Mouse (Mus musculus) limb, embryonic 12.5 days (tissue): ENCODE measurements around the gene Pianp. TPM values are rescaled to one million over a fixed set of nuclear protein-coding genes. Genes with fewer than 3 reads are reported as not detected.
A peak's percentile ranks its signal among the peaks of the same experiment; 100 is the strongest.

Source experiments
- ATAC-seq: fragments of 200-750 bp; cut with Nextera tagmentation; 2 replicates; pipeline ENCODE4 v1.8.0; 2017; ENCODE audit warnings: low read depth, moderate TSS enrichment; ENCODE audit not compliant: insufficient number of reproducible peaks, insufficient read depth, low FRiP score, low TSS enrichment
- H3K27ac ChIP-seq: fragments of 300-500 bp; sonication (generic); 2 replicates; pipeline ENCODE4 v1.5.1; 2016; ENCODE audit warnings: mild to moderate bottlenecking, moderate library complexity
- H3K27me3 ChIP-seq: fragments of 300-500 bp; sonication (generic); 2 replicates; pipeline ENCODE4 v1.6.1; 2016; ENCODE audit warnings: mild to moderate bottlenecking, moderate library complexity
- H3K36me3 ChIP-seq: fragments of 300-500 bp; sonication (generic); 2 replicates; pipeline ENCODE4 v1.6.1; 2016; ENCODE audit warnings: mild to moderate bottlenecking, moderate library complexity
- H3K4me1 ChIP-seq: fragments of 300-500 bp; sonication (generic); replicated peaks from 2 replicates; pipeline ENCODE4 v1.6.1; 2016
- H3K4me2 ChIP-seq: fragments of 300-500 bp; sonication (generic); 2 replicates; pipeline ENCODE4 v1.6.1; 2016; ENCODE audit warnings: mild to moderate bottlenecking, moderate library complexity
- H3K4me3 ChIP-seq: fragments of 300-500 bp; sonication (generic); replicated peaks from 2 replicates; pipeline ENCODE4 v1.5.1; 2016; ENCODE audit warnings: mild to moderate bottlenecking
- H3K9ac ChIP-seq: fragments of 300-500 bp; sonication (generic); replicated peaks from 2 replicates; pipeline ENCODE4 v1.6.1; 2016; ENCODE audit warnings: mild to moderate bottlenecking, moderate library complexity
- H3K9me3 ChIP-seq: fragments of 300-500 bp; sonication (generic); 2 replicates; pipeline ENCODE4 v1.6.1; 2016; ENCODE audit warnings: mild to moderate bottlenecking, moderate library complexity
- WGBS: fragments of 180-500 bp; shearing (Covaris S2); methylation state at CpG from one replicate; pipeline ENCODE4 v1.1.7; 2016; 5-methylcytosine and 5-hydroxymethylcytosine counted together
- polyA plus RNA-seq: library from polyadenylated mRNA; unstranded; fragments of >200 nt; fragmentation: Nextera tagmentation; extraction: Ambion mirVana; gene quantifications from 2 replicates; pipeline ENCODE4 v1.2.1, GENCODE M21; 2016

Gene Pianp
- polyA plus RNA-seq, 1 experiment from 2014 or later: 5.0 TPM

- no peak for ATAC-seq
- Histone ChIP-seq H3K4me1 (peaks cover 14% of the 10 kb centered on the region), H3K36me3 (peaks cover 13% of the 10 kb centered on the region; the same call in 1 of the 2 replicates), H3K27me3 (no peaks in the 10 kb centered on the region), H3K4me3 (no peak overlapping the region), H3K9me3 (0 out of 2 replicates have a peak, but pooled peaks cover 4% of the 10 kb centered on the region), H3K27ac (no peak overlapping the region), H3K4me2 (no peak overlapping the region), H3K9ac (no peak overlapping the region)
- 69% methylated on average over 4 of the region's 4 CpGs for WGBS
Measured at GRCm38 (mm10) chr6:124967766-124968165, 28.7 kb upstream of the Pianp start.

GRCm38 (mm10) chr6:124992241-124992640 is 4.3 kb upstream of the Pianp start:
- H3K4me1 ChIP-seq: peaks cover 3% of the 10 kb centered on the region
- H3K36me3 ChIP-seq: no peaks in the 10 kb centered on the region
- no peak for ATAC-seq
- 76% methylated on average over 4 of the region's 4 CpGs for WGBS
- no peak overlapping the region for H3K27ac ChIP-seq
- peaks cover 58% of the 10 kb centered on the region for H3K27me3 ChIP-seq
- no peak overlapping the region for H3K9ac ChIP-seq
- peaks cover 12% of the 10 kb centered on the region for H3K9me3 ChIP-seq
- H3K4me2 ChIP-seq: no peak overlapping the region
- H3K4me3 ChIP-seq: no peak overlapping the region

GRCm38 (mm10) chr6:124993365-124993764 is 3.1 kb upstream of the Pianp start:
- Histone ChIP-seq H3K4me2 (no peak overlapping the region), H3K9ac (no peak overlapping the region), H3K36me3 (no peaks in the 10 kb centered on the region), H3K4me3 (no peak overlapping the region), H3K27ac (no peak overlapping the region), H3K9me3 (peaks cover 12% of the 10 kb centered on the region), H3K4me1 (peaks cover 14% of the 10 kb centered on the region), H3K27me3 (peaks cover 69% of the 10 kb centered on the region)
- WGBS: 86% methylated on average over 9 of the region's 9 CpGs
- ATAC-seq: no peak

- ATAC-seq: no peak
- H3K4me3 ChIP-seq: no peak overlapping the region
- H3K27ac ChIP-seq: no peak overlapping the region
- WGBS: 10% methylated on average over 11 of the region's 11 CpGs
- H3K4me1 ChIP-seq: peaks cover 19% of the 10 kb centered on the region
- peaks cover 12% of the 10 kb centered on the region for H3K9me3 ChIP-seq
- no peak overlapping the region for H3K4me2 ChIP-seq
- peaks cover 74% of the 10 kb centered on the region for H3K27me3 ChIP-seq
- H3K36me3 ChIP-seq: no peaks in the 10 kb centered on the region
- peak overlapping the region; percentile 48; the same call in 1 of the 2 replicates for H3K9ac ChIP-seq
Measured at GRCm38 (mm10) chr6:124993876-124994275, 2.6 kb upstream of the Pianp start.

GRCm38 (mm10) chr6:124995246-124995645 is 1.2 kb upstream of the Pianp start:
- ATAC-seq: no peak
- no peaks in the 10 kb centered on the region for H3K36me3 ChIP-seq
- H3K4me1 ChIP-seq: peaks cover 19% of the 10 kb centered on the region
- H3K27me3 ChIP-seq: peaks cover 88% of the 10 kb centered on the region
- no peak overlapping the region for H3K27ac ChIP-seq
- WGBS: 77% methylated on average over 7 of the region's 7 CpGs
- H3K4me2 ChIP-seq: no peak overlapping the region
- H3K9ac ChIP-seq: no peak overlapping the region
- H3K9me3 ChIP-seq: peaks cover 5% of the 10 kb centered on the region
- H3K4me3 ChIP-seq: no peak overlapping the region

GRCm38 (mm10) chr6:124995831-124996403 is 577 bp upstream of the Pianp start:
- peak overlapping the region; percentile 66; the same call in 1 of the 2 replicates for H3K4me3 ChIP-seq
- H3K27me3 ChIP-seq: peaks cover 95% of the 10 kb centered on the region
- no peaks in the 10 kb centered on the region for H3K9me3 ChIP-seq
- no peak overlapping the region for H3K27ac ChIP-seq
- peaks cover 19% of the 10 kb centered on the region for H3K4me1 ChIP-seq
- no peak overlapping the region for H3K9ac ChIP-seq
- H3K36me3 ChIP-seq: no peaks in the 10 kb centered on the region
- H3K4me2 ChIP-seq: peak overlapping the region; percentile 97
- WGBS: 47% methylated on average over 8 of the region's 8 CpGs
- ATAC-seq: no peak

GRCm38 (mm10) chr6:124998066-124998465 is 1.6 kb downstream of the Pianp start:
- peaks cover 19% of the 10 kb centered on the region for H3K4me1 ChIP-seq
- peak overlapping the region; percentile 97 for H3K4me2 ChIP-seq
- H3K9ac ChIP-seq: no peak overlapping the region
- 6% methylated on average over 8 of the region's 8 CpGs for WGBS
- H3K36me3 ChIP-seq: no peaks in the 10 kb centered on the region
- H3K27ac ChIP-seq: no peak overlapping the region
- H3K4me3 ChIP-seq: peak overlapping the region; percentile 66
- no peaks in the 10 kb centered on the region for H3K9me3 ChIP-seq
- no peak for ATAC-seq
- H3K27me3 ChIP-seq: peaks cover 98% of the 10 kb centered on the region

GRCm38 (mm10) chr6:124999091-124999490 is 2.6 kb downstream of the Pianp start:
- Histone ChIP-seq H3K4me3 (no peak overlapping the region), H3K9ac (no peak overlapping the region), H3K4me2 (no peak overlapping the region), H3K36me3 (no peaks in the 10 kb centered on the region), H3K27ac (no peak overlapping the region), H3K27me3 (peaks cover 97% of the 10 kb centered on the region), H3K9me3 (no peaks in the 10 kb centered on the region), H3K4me1 (peaks cover 26% of the 10 kb centered on the region)
- WGBS: 24% methylated on average over 14 of the region's 14 CpGs
- no peak for ATAC-seq

- Histone ChIP-seq H3K9me3 (no peaks in the 10 kb centered on the region), H3K27me3 (peaks cover 96% of the 10 kb centered on the region), H3K4me3 (no peak overlapping the region), H3K36me3 (no peaks in the 10 kb centered on the region), H3K4me2 (no peak overlapping the region), H3K9ac (no peak overlapping the region), H3K4me1 (peaks cover 28% of the 10 kb centered on the region), H3K27ac (no peak overlapping the region)
- ATAC-seq: no peak
- WGBS: 26% methylated on average over 10 of the region's 10 CpGs
Measured at GRCm38 (mm10) chr6:124999546-124999945, 3.1 kb downstream of the Pianp start.

- no peaks in the 10 kb centered on the region for H3K36me3 ChIP-seq
- no peak overlapping the region for H3K4me2 ChIP-seq
- no peak overlapping the region for H3K4me3 ChIP-seq
- whole genome bisulfite sequencing: 34% methylated on average over 3 of the region's 3 CpGs
- peaks cover 18% of the 10 kb centered on the region for H3K4me1 ChIP-seq
- no peak for ATAC-seq
- H3K27me3 ChIP-seq: peaks cover 56% of the 10 kb centered on the region
- no peaks in the 10 kb centered on the region for H3K9me3 ChIP-seq
- H3K27ac ChIP-seq: no peak overlapping the region
- H3K9ac ChIP-seq: no peak overlapping the region
Measured at GRCm38 (mm10) chr6:125003706-125004105, 7.2 kb downstream of the Pianp start.

- peaks cover 20% of the 10 kb centered on the region for H3K4me1 ChIP-seq
- no peak overlapping the region for H3K27ac ChIP-seq
- no peak for ATAC-seq
- H3K4me2 ChIP-seq: no peak overlapping the region
- H3K4me3 ChIP-seq: no peak overlapping the region
- no peaks in the 10 kb centered on the region for H3K36me3 ChIP-seq
- H3K9ac ChIP-seq: no peak overlapping the region
- WGBS: 30% methylated on average over 3 of the region's 3 CpGs
- H3K9me3 ChIP-seq: no peaks in the 10 kb centered on the region
- H3K27me3 ChIP-seq: peaks cover 43% of the 10 kb centered on the region
Measured at GRCm38 (mm10) chr6:125005086-125005485, 8.6 kb downstream of the Pianp start.

- Histone ChIP-seq H3K9me3 (no peaks in the 10 kb centered on the region), H3K4me3 (peak overlapping the region; percentile 95), H3K27ac (peak overlapping the region; percentile 85), H3K9ac (peak overlapping the region; percentile 98; the same call in 1 of the 2 replicates), H3K27me3 (peaks cover 13% of the 10 kb centered on the region), H3K4me2 (peak overlapping the region; percentile 85), H3K4me1 (peaks cover 34% of the 10 kb centered on the region), H3K36me3 (peaks cover 23% of the 10 kb centered on the region)
- WGBS: 44% methylated on average over 13 of the region's 13 CpGs
- ATAC-seq: no peak; the same call in 1 of the 2 replicates
Measured at GRCm38 (mm10) chr6:125008060-125008459, 11.6 kb downstream of the Pianp start.
